ENCODE assay signal across 9 mouse cellular contexts in genomic region chr10:77604958-77605357, GRCm38 (mm10). TPM values are rescaled to one million over a fixed set of nuclear protein-coding genes. Genes with fewer than 3 reads are reported as not detected.
DNase-seq lines count a peak whose midpoint lies in the region; ATAC-seq and TF ChIP-seq lines count a peak whose summit lies in the region.
"Had no signal": no experiment of that assay in that cellular context is flagged by ENCODE, and none has a peak within 500 bp of the region (broad histone marks: within the 10 kb centered on the region; RNA-seq: fewer than 3 reads in every experiment).

No protein-coding gene starts in this region.

- ATAC-seq in heart, embryonic 12.5 days (ENCODE audit: insufficient number of reproducible peaks, low FRiP score): no peak
- ATAC-seq in liver, embryonic 11.5 days (replicated peaks; ENCODE audit: low FRiP score): no peak
- no peak for ATAC-seq in intestine, embryonic 16.5 days
- no peak for ATAC-seq in midbrain, postnatal 0 days (ENCODE audit: low FRiP score)

- TF ChIP-seq EP300 in heart, adult 2 months (IDR thresholded peaks at IDR 0.05; ENCODE audit: insufficient read depth, low read depth, low read length): no peak

- H3K4me2 ChIP-seq in heart, embryonic 12.5 days: no peak overlapping the region
- H3K4me2 ChIP-seq in liver, embryonic 11.5 days: no peak overlapping the region
- no peak overlapping the region for H3K4me2 ChIP-seq in intestine, embryonic 16.5 days (ENCODE audit: low read depth, low read length)
- no peak overlapping the region for H3K4me2 ChIP-seq in midbrain, postnatal 0 days (ENCODE audit: low read depth, low read length, poor library complexity, severe bottlenecking)

- no peak for TF ChIP-seq CTCF in heart, adult 2 months (IDR thresholded peaks at IDR 0.05)
- TF ChIP-seq CTCF in midbrain, postnatal 0 days (IDR thresholded peaks at IDR 0.05): no peak

- H3K4me1 ChIP-seq in heart, embryonic 12.5 days (replicated peaks): peaks cover 22% of the 10 kb centered on the region
- peaks cover 9% of the 10 kb centered on the region for H3K4me1 ChIP-seq in heart, adult 2 months (ENCODE audit: control insufficient read depth, insufficient read depth, low read length)
- H3K4me1 ChIP-seq in liver, embryonic 11.5 days (replicated peaks; ENCODE audit: control insufficient read depth, insufficient read depth, low read length): peaks cover 10% of the 10 kb centered on the region
- H3K4me1 ChIP-seq in intestine, embryonic 16.5 days (ENCODE audit: control insufficient read depth, insufficient read depth, low read length): peaks cover 7% of the 10 kb centered on the region; the same call in 1 of the 2 replicates
- H3K4me1 ChIP-seq in midbrain, postnatal 0 days (ENCODE audit: insufficient read depth, low read length): peaks cover 8% of the 10 kb centered on the region; the same call in 1 of the 2 replicates

- peaks cover 12% of the 10 kb centered on the region for H3K36me3 ChIP-seq in heart, embryonic 12.5 days
- no peaks in the 10 kb centered on the region; the same call in 1 of the 2 replicates for H3K36me3 ChIP-seq in heart, adult 2 months (ENCODE audit: control insufficient read depth, insufficient read depth, low read length)
- peaks cover 10% of the 10 kb centered on the region; the same call in 1 of the 2 replicates for H3K36me3 ChIP-seq in liver, embryonic 11.5 days (ENCODE audit: control insufficient read depth, insufficient read depth, low read length)
- H3K36me3 ChIP-seq in intestine, embryonic 16.5 days (ENCODE audit: control insufficient read depth, insufficient read depth, low read length): 0 out of 2 replicates have a peak, but pooled peaks cover 1% of the 10 kb centered on the region
- H3K36me3 ChIP-seq in midbrain, postnatal 0 days (ENCODE audit: insufficient read depth, low read length): peaks cover 2% of the 10 kb centered on the region; the same call in 1 of the 2 replicates

- no peak overlapping the region for H3K4me3 ChIP-seq in heart, embryonic 12.5 days
- H3K4me3 ChIP-seq in heart, adult 2 months: no peak overlapping the region
- H3K4me3 ChIP-seq in liver, embryonic 11.5 days (ENCODE audit: low read depth, low read length): no peak overlapping the region
- no peak overlapping the region for H3K4me3 ChIP-seq in intestine, embryonic 16.5 days (ENCODE audit: low read length)
- H3K4me3 ChIP-seq in midbrain, postnatal 0 days (ENCODE audit: low read depth, low read length): no peak overlapping the region

- peak overlapping the region; percentile 98 for H3K27ac ChIP-seq in heart, embryonic 12.5 days (ENCODE audit: poor library complexity, severe bottlenecking)
- no peak overlapping the region; the same call in 1 of the 2 replicates for H3K27ac ChIP-seq in heart, adult 2 months
- H3K27ac ChIP-seq in liver, embryonic 11.5 days (ENCODE audit: low read depth, low read length): 0 out of 2 replicates have a peak overlapping the region, but pooled peaks have one; percentile 10
- H3K27ac ChIP-seq in intestine, embryonic 16.5 days (ENCODE audit: low read length): peak overlapping the region; percentile 97; the same call in 1 of the 2 replicates
- H3K27ac ChIP-seq in midbrain, postnatal 0 days (ENCODE audit: low read depth, low read length): peak overlapping the region; percentile 96

- intact Hi-C loops in heart, adult 2 months (cut with DNase I): loop anchor here (2.0 kb wide), 1 partner anchor 14 kb away; no protein-coding TSS in a partner anchor

- H3K9ac ChIP-seq in heart, embryonic 12.5 days: no peak overlapping the region
- no peak overlapping the region for H3K9ac ChIP-seq in heart, adult 2 months (ENCODE audit: low read depth, low read length)
- no peak overlapping the region for H3K9ac ChIP-seq in liver, embryonic 11.5 days (ENCODE audit: low read depth, low read length)
- H3K9ac ChIP-seq in intestine, embryonic 16.5 days (ENCODE audit: low read depth, low read length): no peak overlapping the region
- H3K9ac ChIP-seq in midbrain, postnatal 0 days (replicated peaks; ENCODE audit: low read length, poor library complexity, severe bottlenecking): no peak overlapping the region

- no peaks in the 10 kb centered on the region for H3K79me2 ChIP-seq in heart, adult 2 months (replicated peaks; ENCODE audit: control insufficient read depth, insufficient read depth, low read length)

- no peak for DNase-seq in heart, adult 2 months
- no peak for DNase-seq in liver, embryonic 11.5 days (ENCODE audit: low spot score)
- no peak for DNase-seq in liver
- DNase-seq in midbrain, postnatal 0 days (ENCODE audit: low spot score): no peak
- DNase-seq in left cerebral cortex, adult 9 months (ENCODE audit: low spot score in 2 of 2): no peak
- DNase-seq in cerebellum, postnatal 36 days: no peak

- no peaks in the 10 kb centered on the region for H3K27me3 ChIP-seq in heart, embryonic 12.5 days (replicated peaks)
- H3K27me3 ChIP-seq in heart, adult 2 months (ENCODE audit: control insufficient read depth, insufficient read depth, low read length): no peaks in the 10 kb centered on the region
- H3K27me3 ChIP-seq in liver, embryonic 11.5 days (replicated peaks; ENCODE audit: control insufficient read depth, insufficient read depth, low read length): no peaks in the 10 kb centered on the region
- no peaks in the 10 kb centered on the region for H3K27me3 ChIP-seq in intestine, embryonic 16.5 days (replicated peaks; ENCODE audit: control insufficient read depth, insufficient read depth, low read length)
- H3K27me3 ChIP-seq in midbrain, postnatal 0 days (ENCODE audit: insufficient read depth, low read length): no peaks in the 10 kb centered on the region

- 0 out of 2 replicates have a peak, but pooled peaks cover 4% of the 10 kb centered on the region for H3K9me3 ChIP-seq in heart, embryonic 12.5 days (replicated peaks)
- H3K9me3 ChIP-seq in liver, embryonic 11.5 days (ENCODE audit: control insufficient read depth, low read length): no peaks in the 10 kb centered on the region
- 0 out of 2 replicates have a peak, but pooled peaks cover 3% of the 10 kb centered on the region for H3K9me3 ChIP-seq in intestine, embryonic 16.5 days (ENCODE audit: control insufficient read depth, low read length)
- H3K9me3 ChIP-seq in midbrain, postnatal 0 days (ENCODE audit: low read length): no peaks in the 10 kb centered on the region

- no peak for TF ChIP-seq POLR2A in heart, adult 2 months (IDR thresholded peaks at IDR 0.05; ENCODE audit: insufficient read depth, low read depth, low read length)

- 39% methylated on average over 5 of the region's 5 CpGs for WGBS in heart, embryonic 12.5 days
- 33% methylated on average over 5 of the region's 5 CpGs for WGBS in heart, adult 2 months
- WGBS in liver, embryonic 11.5 days: 85% methylated on average over 5 of the region's 5 CpGs
- WGBS in intestine, embryonic 16.5 days: 73% methylated on average over 5 of the region's 5 CpGs
- 81% methylated on average over 5 of the region's 5 CpGs for WGBS in midbrain, postnatal 0 days

RNA-seq across cellular contexts. Expression of gene Sumo3, which starts 0.9 kb away (rescaled TPM):
- 177 and 184 TPM in 2 replicates for polyA plus RNA-seq in heart, embryonic 12.5 days (2016; fragmentation: Nextera tagmentation; extraction: Ambion mirVana)
- 10 to 100 TPM; 66.4 to 67.8 TPM for total RNA-seq in heart, adult 2 months (2021)
- polyA plus RNA-seq in heart, adult 2 months (2012; rRNA removed): 122 and 167 TPM in 2 replicates
- polyA plus RNA-seq in liver, embryonic 11.5 days (2014; fragmentation: Nextera tagmentation; extraction: Ambion mirVana): 249 and 271 TPM in 2 replicates
- 330 and 356 TPM in 2 replicates for polyA plus RNA-seq in intestine, embryonic 16.5 days (2015; fragmentation: Nextera tagmentation; extraction: Ambion mirVana)
- 167 and 306 TPM in 2 replicates for total RNA-seq in midbrain, postnatal 0 days (2014; rRNA removed)
- 385 and 389 TPM in 2 replicates for polyA plus RNA-seq in midbrain, postnatal 0 days (2015; fragmentation: Nextera tagmentation; extraction: Ambion mirVana)

RNA-seq across cellular contexts. Expression of gene Gm49325, which starts 1.0 kb away (rescaled TPM):
- polyA plus RNA-seq in heart, embryonic 12.5 days (2016; fragmentation: Nextera tagmentation; extraction: Ambion mirVana): 14.5 TPM in 1 of 2 replicates, not detected in the other
- total RNA-seq in heart, adult 2 months (2021): 10 to 100 TPM; 15.5 to 15.8 TPM
- not detected in 2 replicates for polyA plus RNA-seq in heart, adult 2 months (2012; rRNA removed)
- 1.8 and 4.5 TPM in 2 replicates for polyA plus RNA-seq in liver, embryonic 11.5 days (2014; fragmentation: Nextera tagmentation; extraction: Ambion mirVana)
- 1.9 TPM in 1 of 2 replicates, not detected in the other for polyA plus RNA-seq in intestine, embryonic 16.5 days (2015; fragmentation: Nextera tagmentation; extraction: Ambion mirVana)
- not detected in 2 replicates for total RNA-seq in midbrain, postnatal 0 days (2014; rRNA removed)
- polyA plus RNA-seq in midbrain, postnatal 0 days (2015; fragmentation: Nextera tagmentation; extraction: Ambion mirVana): 6.9 and 10.5 TPM in 2 replicates
- polyA plus RNA-seq: gonadal fat pad, adult 2 months had no signal

RNA-seq across cellular contexts. Expression of gene Ube2g2, which starts 17.1 kb away (rescaled TPM):
- polyA plus RNA-seq in heart, embryonic 12.5 days (2016; fragmentation: Nextera tagmentation; extraction: Ambion mirVana): 69.5 and 72.8 TPM in 2 replicates
- total RNA-seq in heart, adult 2 months (2021): 10 to 100 TPM; 74.6 to 80.9 TPM
- 53.5 and 69.7 TPM in 2 replicates for polyA plus RNA-seq in heart, adult 2 months (2012; rRNA removed)
- polyA plus RNA-seq in liver, embryonic 11.5 days (2014; fragmentation: Nextera tagmentation; extraction: Ambion mirVana): 62.1 and 67.9 TPM in 2 replicates
- polyA plus RNA-seq in intestine, embryonic 16.5 days (2015; fragmentation: Nextera tagmentation; extraction: Ambion mirVana): 61.5 and 68.6 TPM in 2 replicates
- total RNA-seq in midbrain, postnatal 0 days (2014; rRNA removed): 39.3 and 41.8 TPM in 2 replicates
- polyA plus RNA-seq in midbrain, postnatal 0 days (2015; fragmentation: Nextera tagmentation; extraction: Ambion mirVana): 67.2 and 70.6 TPM in 2 replicates

RNA-seq across cellular contexts. Expression of gene Pttg1ip, which starts 23.4 kb away (rescaled TPM):
- 103 and 104 TPM in 2 replicates for polyA plus RNA-seq in heart, embryonic 12.5 days (2016; fragmentation: Nextera tagmentation; extraction: Ambion mirVana)
- 100 to 1,000 TPM; 131 to 132 TPM for total RNA-seq in heart, adult 2 months (2021)
- polyA plus RNA-seq in heart, adult 2 months (2012; rRNA removed): 119 and 168 TPM in 2 replicates
- 94.0 and 99.7 TPM in 2 replicates for polyA plus RNA-seq in liver, embryonic 11.5 days (2014; fragmentation: Nextera tagmentation; extraction: Ambion mirVana)
- 177 and 181 TPM in 2 replicates for polyA plus RNA-seq in intestine, embryonic 16.5 days (2015; fragmentation: Nextera tagmentation; extraction: Ambion mirVana)
- total RNA-seq in midbrain, postnatal 0 days (2014; rRNA removed): 87.2 and 116 TPM in 2 replicates
- 74.7 and 79.0 TPM in 2 replicates for polyA plus RNA-seq in midbrain, postnatal 0 days (2015; fragmentation: Nextera tagmentation; extraction: Ambion mirVana)
